Mouse (Mus musculus): ENCODE measurements at regions not wholly inside any gene's neighbourhood (a gene's known extent, or its start where the extent isn't known, plus 50 kb on each side); places are given as distances from the start of the nearest gene placed in this dataset.
A peak's percentile ranks its signal among the peaks of the same experiment; 100 is the strongest.

DNA sequence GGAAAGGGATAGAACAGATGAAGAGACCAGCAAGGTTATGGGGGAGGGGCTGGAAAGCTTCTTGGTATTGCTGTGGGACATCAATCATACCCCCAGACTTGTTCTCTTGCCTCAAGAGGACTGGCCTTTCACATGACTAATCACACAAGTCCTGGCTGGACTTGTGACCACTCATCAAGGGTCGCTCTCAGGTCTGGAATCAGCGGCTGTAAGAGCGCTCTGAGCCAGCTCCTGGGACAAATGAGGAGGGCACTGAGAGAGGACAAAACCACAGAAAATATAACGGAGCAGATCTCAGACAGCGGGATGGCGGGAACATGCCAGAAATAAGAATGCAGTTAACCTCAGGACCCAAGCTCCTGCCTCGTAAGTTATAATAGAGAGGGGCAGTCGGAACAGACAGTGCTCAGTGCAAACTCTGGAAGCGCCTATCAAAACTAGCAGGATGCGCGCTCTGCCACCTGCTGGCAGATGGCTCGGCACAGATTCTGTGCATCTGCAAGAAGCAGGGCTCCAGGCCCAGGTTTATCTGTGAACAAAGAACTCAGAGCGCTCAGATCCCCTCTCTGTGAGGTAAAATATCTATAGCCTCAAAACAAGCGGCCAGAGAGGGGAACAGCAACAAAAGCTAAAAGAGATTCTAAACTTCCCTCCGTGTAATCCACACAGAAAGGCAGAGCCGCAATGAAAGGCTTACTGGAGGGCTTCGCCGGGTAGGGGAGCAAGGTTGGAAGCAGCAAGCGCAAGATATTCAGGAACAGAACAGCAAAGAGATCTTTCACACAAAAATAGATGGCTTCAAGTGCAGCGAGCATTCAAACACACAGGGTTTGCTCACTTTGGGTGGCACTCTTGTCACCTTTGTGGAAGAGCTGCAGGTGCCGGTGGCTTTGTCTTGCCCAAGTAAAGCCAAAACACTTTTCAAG is 73.3 kb upstream of the Dap start:
- peak; percentile 30; the same call in 1 of the 2 replicates for TF ChIP-seq CTCF (conservative IDR thresholded peaks at IDR 0.05; ENCODE audit: low read length)
- TF ChIP-seq POU5F1 (IDR thresholded peaks at IDR 0.05; ENCODE audit: borderline replicate concordance, low read length): no peak
